Mouse (Mus musculus): ENCODE results near the gene Madd.
A peak's percentile ranks its signal among the peaks of the same experiment; 100 is the strongest.

Madd gene

DNA sequence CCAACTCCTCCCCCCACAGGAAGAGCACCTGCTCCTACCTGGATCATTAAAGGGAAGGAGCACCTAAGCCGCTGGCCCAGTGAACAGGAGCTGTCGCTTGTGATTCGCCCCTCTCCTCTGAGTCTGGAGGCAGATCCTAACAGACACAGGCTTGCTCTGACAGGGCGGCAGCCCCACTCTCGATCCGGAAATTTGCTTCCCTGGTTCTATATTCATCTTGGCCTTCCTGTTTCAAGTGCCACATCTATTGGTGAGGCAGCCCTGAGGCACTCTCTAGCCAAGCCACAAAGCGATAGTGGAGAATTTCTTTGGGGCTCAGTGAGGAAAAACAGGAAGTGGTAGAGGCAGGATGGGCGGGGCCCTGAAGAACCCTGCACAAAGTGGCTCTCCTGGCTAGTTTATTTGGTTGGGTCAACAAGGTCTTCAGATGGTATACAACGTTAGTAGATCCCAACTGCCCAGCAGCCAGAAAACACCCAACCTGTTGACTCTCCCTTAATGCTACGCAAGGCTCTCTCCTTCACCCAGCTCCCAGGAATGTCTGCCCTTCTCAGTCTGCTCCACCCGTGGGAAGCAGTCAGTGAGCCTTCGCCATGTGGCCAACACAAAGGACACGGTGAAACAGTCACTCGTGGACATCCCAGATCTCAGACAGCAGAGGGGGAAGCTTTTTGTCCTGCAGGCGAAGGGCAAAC, at the start of gene Madd:
TSS of gene Madd (minus strand) at position 127 of the 695 bp plus-strand sequence.
- DNase-seq = no peak

- no peak for DNase-seq
Observed at GRCm38 (mm10) chr2:91229735-91230134, 46.1 kb upstream of the Madd start.

DNA sequence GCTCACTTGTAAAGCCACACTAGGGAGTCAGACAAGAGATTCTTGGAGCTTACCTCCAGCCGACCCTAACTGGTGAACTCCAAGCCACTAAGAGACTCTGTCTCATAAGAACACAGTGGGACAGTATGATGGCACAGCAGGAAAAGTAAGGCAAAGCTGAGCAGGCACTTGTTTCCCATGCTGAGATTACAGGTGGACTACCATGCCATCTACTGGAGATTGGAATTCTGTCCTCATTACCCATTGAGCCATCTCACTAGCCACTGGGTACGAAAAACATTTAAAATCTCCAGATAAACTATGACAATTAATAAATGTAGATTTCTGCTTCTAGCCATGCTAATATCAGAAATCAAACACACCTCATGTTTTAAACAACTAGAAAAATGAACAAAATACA, 40.0 kb upstream of the Madd start:
- no peak for DNase-seq

DNA sequence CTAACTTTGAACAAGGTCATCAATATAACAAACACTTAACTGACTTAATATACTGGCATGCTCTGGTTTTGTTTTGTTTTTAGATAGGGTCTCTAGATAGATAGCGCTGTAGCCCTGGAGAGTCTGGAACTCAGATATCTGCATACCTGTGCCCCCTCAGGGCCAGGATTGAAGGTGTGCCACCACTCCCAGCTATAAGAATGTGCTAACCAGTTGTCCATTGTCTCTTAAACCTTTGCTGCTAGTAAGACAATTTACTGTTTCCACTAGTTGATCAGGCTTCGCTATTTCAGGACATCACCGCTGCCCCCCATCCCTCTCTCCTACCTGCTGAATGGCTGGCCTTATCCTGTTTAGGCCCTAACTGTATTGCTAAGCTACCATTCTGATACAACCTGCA, 36.9 kb upstream of the Madd start:
- no peak for DNase-seq

- DNase-seq = no peak
Observed at GRCm38 (mm10) chr2:91217032-91217431, 33.4 kb upstream of the Madd start.

- DNase-seq = no peak
Observed at GRCm38 (mm10) chr2:91213311-91213710, 29.7 kb upstream of the Madd start.

GRCm38 (mm10) chr2:91206254-91206775, 22.7 kb upstream of the Madd start:
- no peak for DNase-seq

DNA sequence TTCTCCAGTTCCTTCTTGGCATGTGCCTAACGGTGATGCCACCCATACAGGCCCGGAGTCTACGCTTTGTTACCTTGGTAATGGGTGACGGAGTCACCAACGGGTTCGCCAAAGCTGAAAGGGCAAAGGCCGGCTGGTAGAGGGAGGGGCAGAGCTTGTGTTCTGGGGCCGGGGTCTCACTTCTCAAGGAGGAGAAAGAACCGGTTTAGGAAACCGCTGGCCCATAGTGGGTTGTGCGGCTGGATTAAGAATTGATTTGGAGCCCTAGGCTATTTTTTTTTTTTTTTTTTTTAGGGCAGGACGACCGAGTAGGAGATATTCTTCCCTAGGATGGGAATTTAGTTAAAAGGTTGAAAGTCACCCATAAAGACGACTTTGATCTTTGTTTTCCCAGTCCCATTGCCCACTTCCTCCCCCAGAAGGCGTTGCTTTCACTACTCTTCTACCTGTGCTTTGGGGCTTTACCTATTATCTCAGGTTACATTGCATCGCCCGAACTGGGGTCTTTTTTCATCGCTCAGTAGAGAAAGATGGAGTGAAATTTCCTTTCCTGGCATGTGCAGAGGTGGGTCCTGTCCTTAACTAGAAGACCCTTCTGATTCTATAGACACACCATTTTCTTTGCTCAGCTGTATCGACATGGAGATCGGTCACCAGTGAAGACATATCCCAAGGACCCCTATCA, 19.5 kb upstream of the Madd start:
- no peak for DNase-seq

DNA sequence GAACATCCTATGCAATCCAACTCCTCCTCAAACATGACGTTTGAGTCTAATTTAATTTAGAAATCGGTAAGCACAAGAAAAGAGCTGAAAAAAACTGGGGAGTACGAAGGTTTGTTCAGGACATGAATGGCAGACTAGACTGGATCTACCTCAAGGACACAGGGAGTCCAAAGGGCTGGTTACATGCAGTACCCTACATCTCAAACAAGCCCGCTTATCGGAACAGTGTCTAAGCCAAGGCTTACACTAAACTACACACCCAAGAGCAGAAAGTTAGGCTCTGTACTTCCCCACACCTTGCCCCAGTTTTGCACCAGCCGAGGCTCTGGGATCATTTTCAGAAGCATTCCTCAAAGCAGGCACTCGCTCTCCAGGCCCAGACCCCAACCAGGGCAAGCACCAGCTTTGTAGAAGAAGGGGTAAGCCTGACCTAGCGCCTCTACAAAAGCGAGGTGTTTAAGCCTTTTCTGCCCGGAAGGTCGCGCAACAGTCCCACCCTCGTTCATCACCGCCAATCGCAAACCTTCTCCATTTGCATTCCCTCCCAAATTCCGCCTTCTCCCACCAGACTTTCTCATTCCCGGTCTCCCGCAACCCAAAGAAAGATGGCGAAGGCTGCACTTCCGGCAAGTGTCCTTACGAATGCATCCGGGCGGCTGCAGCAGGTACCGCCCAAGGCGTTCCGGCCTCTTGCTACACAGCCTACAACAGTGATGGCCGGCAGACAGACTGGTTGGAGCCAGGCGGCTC, 18.8 kb upstream of the Madd start, which contains the start of the genes Nr1h3 and Acp2:
TSS of gene Nr1h3 (minus strand) at position 613 of the 750 bp plus-strand sequence.
TSS of gene Acp2 (plus strand) at position 664 of the 750 bp plus-strand sequence.
- DNase-seq = peak; percentile 87

DNA sequence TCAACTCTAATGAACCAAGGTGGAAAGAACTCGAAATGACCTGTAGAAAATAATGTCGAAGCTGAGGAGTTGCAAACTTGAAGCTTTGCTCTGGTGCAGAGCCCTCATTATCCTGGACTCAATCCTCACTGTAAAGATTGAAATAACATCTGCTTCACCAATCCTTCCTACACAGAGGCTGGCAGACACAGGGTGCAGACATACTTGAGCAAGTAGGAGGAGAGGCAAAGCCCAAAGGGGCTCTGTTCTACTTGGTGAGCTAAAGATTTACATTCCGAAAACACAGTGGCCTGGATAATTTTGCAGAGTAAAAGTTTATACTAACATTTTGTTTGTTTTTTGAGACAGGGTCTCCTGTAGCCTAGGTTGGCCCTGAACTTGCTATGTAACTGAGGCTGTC, 15.3 kb upstream of the Madd start:
- DNase-seq = no peak

- peak; percentile 51 for DNase-seq
Observed at GRCm38 (mm10) chr2:91196577-91197001, 13.0 kb upstream of the Madd start.

DNA sequence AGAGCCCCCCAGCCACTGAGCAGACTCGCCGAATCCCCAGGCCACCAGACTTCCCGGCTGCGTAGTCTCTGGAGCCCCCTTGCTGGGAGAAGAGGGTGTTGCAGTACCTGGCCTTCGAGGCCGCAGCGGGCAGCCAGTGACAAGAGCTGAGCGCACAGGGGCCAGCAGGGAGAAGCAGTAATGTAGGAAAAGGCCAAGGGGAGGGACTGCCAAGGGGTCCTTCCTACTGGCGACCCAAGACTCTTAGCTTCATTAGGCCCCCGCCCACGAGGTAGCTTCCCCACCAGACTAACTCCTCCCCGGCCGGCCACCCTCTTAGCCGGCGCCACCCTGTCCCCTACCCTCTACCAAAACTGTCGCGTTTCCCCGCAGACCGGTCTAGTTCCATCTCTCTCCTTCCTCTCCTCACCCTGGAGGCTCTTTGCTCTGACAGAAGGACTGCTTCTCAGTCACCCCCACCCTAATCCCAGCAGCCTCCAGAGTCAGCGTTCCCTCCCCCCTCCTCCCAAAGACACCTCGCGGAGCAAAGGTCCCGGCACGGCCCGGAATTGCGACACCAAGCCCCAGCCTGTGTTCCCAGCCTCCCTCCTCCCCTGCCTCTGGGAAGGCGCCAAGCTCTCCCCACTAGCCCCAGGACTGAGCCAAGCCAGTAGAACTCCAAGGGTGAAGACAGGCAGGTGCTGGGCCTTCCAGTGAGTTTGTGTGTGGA, 11.1 kb upstream of the Madd start:
- peak; percentile 46 for DNase-seq

DNA sequence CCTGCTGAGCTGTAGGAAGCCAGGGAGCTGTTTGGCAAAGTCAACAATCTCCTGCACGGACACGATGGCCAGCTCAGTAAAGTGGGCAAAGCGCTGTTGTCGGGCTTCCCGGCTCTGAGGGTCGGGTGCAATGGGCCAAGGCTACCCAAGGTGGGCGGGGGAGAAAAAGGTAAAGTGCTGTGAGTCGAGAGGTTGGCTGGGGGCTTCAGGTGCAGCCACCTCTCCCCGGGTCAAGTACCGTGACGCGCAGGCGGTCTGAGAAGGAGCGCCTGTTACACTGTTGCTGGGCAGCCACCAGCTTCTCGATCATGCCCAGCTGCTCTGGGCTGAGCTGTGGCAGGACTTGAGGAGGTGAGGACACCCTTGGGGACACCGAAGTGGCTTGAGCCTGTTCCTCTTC, 6.9 kb upstream of the Madd start:
- no peak for DNase-seq

- no peak for DNase-seq
Observed at GRCm38 (mm10) chr2:91187431-91187830, 3.8 kb upstream of the Madd start.

- DNase-seq = no peak
Observed at GRCm38 (mm10) chr2:91186208-91186607, 2.6 kb upstream of the Madd start.

- peak; percentile 96 for DNase-seq
Observed at GRCm38 (mm10) chr2:91183148-91183513, 506 bp downstream of the Madd start.

DNA sequence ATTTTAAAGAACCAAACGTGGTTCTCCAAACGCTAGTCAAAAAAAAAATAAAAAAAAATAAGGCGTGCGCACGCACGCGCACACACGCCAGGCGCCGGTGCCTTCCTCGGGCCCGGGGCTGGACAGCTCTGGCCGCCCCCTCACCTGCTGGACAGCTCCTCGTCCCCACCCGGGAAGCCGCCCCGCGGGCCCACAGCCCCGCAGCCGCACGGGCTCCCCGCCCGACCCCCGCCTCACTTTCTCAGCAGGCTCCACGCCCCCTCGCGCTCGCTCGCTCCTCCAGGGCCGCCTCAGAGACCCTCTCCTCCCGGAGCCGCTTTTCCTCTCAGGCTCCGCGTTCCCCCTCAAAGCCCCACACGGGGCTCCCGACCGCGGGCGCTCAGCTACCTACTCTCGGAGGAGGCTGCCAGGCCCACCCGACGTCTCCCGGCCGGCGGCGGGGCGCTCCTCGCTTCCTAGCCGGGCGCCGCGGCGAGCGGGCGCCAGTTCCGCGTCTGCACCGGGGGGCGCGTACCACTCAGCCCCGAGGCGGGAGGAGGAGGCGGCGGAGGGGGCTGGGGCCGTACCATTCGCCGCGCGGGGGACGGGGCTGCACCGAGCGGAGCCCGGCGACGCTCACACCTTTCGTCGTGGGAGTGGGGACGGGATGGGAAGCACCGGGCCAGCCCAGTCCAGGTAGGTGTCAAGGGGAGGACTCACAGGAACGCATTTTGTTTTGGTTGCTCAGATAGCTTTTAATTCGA, 1.1 kb downstream of the Madd start:
- peak; percentile 88 for DNase-seq

- DNase-seq = no peak
Observed at GRCm38 (mm10) chr2:91182016-91182404, 1.6 kb downstream of the Madd start.

- DNase-seq = no peak
Observed at GRCm38 (mm10) chr2:91180706-91181105, 2.9 kb downstream of the Madd start.

DNA sequence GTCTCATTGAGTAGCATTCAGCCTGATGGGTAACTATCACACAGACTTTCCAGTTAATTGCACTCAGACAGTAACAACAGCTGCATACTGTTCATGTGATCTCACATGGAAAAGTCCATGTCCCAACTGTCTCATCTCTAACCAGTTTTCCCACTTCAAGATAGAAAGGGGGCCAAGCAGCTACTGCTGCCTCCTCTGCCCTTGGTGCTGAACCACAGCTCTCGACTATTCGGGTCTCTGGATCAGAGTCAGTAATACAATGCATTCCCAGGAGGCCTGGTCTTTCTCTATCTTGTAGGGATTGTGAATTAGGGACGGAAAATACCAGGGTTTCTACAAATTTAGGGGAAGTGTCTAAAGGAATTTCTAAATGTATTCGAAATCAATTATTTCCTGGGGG, 3.8 kb downstream of the Madd start:
- no peak for DNase-seq

DNA sequence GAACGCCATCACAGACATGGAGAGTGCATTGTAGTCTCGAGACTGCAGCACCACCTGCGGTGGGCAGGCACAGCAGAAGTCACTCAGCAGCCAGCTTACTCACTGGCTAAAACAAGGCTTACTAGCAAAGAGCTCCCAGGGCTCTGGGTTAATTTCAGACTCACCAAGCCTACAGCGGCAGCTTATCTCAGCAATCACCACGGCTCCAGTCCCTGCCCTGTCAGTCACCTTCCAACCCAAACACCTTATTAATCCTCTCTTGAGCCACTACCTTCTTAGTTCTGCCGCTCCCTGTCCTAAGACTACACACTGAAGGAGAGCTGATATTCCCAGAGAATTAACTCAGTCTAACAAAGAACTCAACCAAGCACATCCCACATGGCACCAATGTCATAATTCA, 7.4 kb downstream of the Madd start:
- no peak for DNase-seq

DNA sequence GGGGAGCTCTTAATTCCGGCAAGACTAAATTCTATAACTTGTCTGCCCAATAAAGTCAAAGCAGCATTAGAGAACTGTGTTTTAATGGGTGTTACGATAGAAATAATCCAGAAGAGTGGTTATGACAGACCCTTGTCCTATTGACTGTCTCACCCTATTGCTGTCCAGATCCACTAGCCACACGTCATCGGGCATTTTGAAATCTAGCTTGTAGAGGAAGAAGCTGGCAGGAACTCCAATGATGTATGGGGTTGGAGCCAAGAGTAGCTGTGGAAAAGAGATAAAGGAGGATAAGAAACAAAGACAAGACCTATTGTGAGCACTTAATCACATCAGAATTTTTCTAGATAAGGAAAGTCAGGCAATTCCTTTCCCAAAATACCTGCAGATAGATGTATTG, 8.1 kb downstream of the Madd start:
- no peak for DNase-seq

Data from right cerebral cortex, postnatal 14 days (tissue).